In the genomic region with DNA sequence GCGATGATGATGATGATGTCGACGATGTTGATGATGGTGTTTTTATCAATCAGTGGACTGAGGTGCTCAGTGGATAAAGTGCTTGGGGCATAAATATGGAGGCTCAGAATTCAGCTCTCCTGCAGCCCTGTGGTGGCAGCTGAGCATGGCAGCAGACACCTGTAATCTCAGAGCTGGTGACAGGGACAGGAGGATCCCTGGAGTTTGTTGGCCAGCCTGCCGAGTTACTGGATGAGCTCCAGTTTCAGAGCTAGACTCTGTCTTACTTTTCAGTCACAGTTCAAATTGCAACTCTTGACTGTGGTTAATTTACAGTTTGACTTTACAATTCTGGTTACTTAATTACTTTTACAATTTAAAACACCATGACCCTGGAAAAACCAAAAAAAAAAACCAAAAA, we compare ENCODE assay signal across 16 mouse cellular contexts. TPM values are rescaled to one million over a fixed set of nuclear protein-coding genes. Genes with fewer than 3 reads are reported as not detected.
"Had no signal": no experiment of that assay in that cellular context is flagged by ENCODE, and none has a peak within 500 bp of the region (broad histone marks: within the 10 kb centered on the region; RNA-seq: fewer than 3 reads in every experiment).

No protein-coding gene starts in this region.

- DNase-seq: gastrocnemius, postnatal 14 days; gastrocnemius, postnatal 36 days; heart, adult 11 months; heart, adult 2 months; heart, postnatal 14 days; heart, postnatal 36 days; kidney, adult 11 months; kidney, postnatal 14 days; kidney, postnatal 36 days; layer of hippocampus, adult 9-11 months; layer of hippocampus, postnatal 36 days had no signal

RNA-seq across cellular contexts. Expression of gene Uncx, which starts 31.1 kb away (rescaled TPM):
- total RNA-seq: gastrocnemius, adult 18-20 months; gastrocnemius, adult 8-10 months; gastrocnemius, postnatal 14 days; gastrocnemius, postnatal 36 days; heart, adult 2 months; heart, postnatal 14 days; heart, postnatal 36 days; hematopoietic stem cell, adult 5-6 weeks; layer of hippocampus, adult 8-10 months; liver, adult 2 months had no signal
